Mouse (Mus musculus) neural tube, embryonic 14.5 days (tissue): ENCODE results near the gene Lrrc1. TPM values are rescaled to one million over a fixed set of nuclear protein-coding genes. Genes with fewer than 3 reads are reported as not detected.
"Not testable (repeated sequence)": the region's sequence is repeated elsewhere in the genome, so short reads cannot be mapped to it uniquely, and the experiment has no call there.

Experiments
- ATAC-seq: fragments of 200-750 bp; cut with Nextera tagmentation; 2 replicates; pipeline ENCODE4 v1.8.0; 2017; ENCODE audit warnings: low read depth, mild to moderate bottlenecking, moderate TSS enrichment, moderate library complexity
- H3K27ac ChIP-seq: fragments of 300-500 bp; sonication (generic); 2 replicates; pipeline ENCODE4 v1.5.1; 2014; ENCODE audit warnings: low read depth, mild to moderate bottlenecking, control low read depth, low read length, moderate library complexity, mixed read lengths
- H3K27me3 ChIP-seq: fragments of 300-500 bp; sonication (generic); 2 replicates; pipeline ENCODE4 v1.6.1; 2014; ENCODE audit warnings: low read length; ENCODE audit not compliant: control insufficient read depth, insufficient read depth
- H3K36me3 ChIP-seq: fragments of 300-500 bp; sonication (generic); 2 replicates; pipeline ENCODE4 v1.6.1; 2014; ENCODE audit warnings: low read length, mixed read lengths; ENCODE audit not compliant: control insufficient read depth, insufficient read depth
- H3K4me1 ChIP-seq: fragments of 300-500 bp; sonication (generic); 2 replicates; pipeline ENCODE4 v1.6.1; 2014; ENCODE audit warnings: low read length; ENCODE audit not compliant: control insufficient read depth, insufficient read depth
- H3K4me2 ChIP-seq: fragments of 300-500 bp; sonication (generic); 2 replicates; pipeline ENCODE4 v1.6.1; 2014; ENCODE audit warnings: mild to moderate bottlenecking, low read depth, low read length, control low read depth
- H3K4me3 ChIP-seq: fragments of 300-500 bp; sonication (generic); 2 replicates; pipeline ENCODE4 v1.5.1; 2014; ENCODE audit warnings: low read depth, low read length, control low read depth, mixed read lengths
- H3K9ac ChIP-seq: fragments of 300-500 bp; sonication (generic); replicated peaks from 2 replicates; pipeline ENCODE4 v1.6.1; 2014; ENCODE audit warnings: low read depth, mild to moderate bottlenecking, control low read depth, low read length, mixed read lengths
- H3K9me3 ChIP-seq: fragments of 300-500 bp; sonication (generic); 2 replicates; pipeline ENCODE4 v1.6.1; 2016; ENCODE audit warnings: low read length; ENCODE audit not compliant: control insufficient read depth
- WGBS: fragments of 180-500 bp; shearing (Covaris S2); extraction: QIAGEN DNeasy Blood & Tissue Kit; methylation state at CpG from one replicate; pipeline ENCODE4 v1.1.7; 2014; 5-methylcytosine and 5-hydroxymethylcytosine counted together
- polyA plus RNA-seq: library from polyadenylated mRNA; unstranded; fragments of >200 nt; fragmentation: Nextera tagmentation; extraction: Ambion mirVana; gene quantifications from 2 replicates; pipeline ENCODE4 v1.2.1, GENCODE M21; 2014

Gene Lrrc1
- polyA plus RNA-seq, 1 experiment from 2014 or later = 7.9 TPM

DNA sequence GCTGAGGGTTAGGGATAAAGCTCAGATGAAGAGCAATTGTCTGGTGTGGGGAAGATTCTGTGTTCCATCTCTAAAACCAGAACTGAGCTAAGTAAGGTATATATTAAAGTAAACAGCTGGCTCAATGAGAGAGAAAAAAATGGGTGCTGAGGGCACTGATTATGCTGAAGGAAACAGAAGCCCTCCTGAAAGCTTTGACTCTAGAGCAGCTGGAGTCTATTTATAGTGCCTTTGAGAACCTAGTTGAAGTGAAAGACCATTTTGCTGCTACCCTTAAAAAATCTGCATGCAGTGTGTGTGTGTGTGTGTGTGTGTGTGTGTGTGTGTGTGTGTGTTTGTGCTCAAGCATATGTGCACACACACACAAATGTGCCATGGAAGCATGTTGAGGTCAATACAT lies 32.7 kb upstream of the Lrrc1 start:
- Histone ChIP-seq H3K9me3 (no peaks in the 10 kb centered on the region), H3K36me3 (no peaks in the 10 kb centered on the region), H3K4me2 (no peak overlapping the region), H3K27me3 (no peaks in the 10 kb centered on the region), H3K9ac (no peak overlapping the region), H3K4me3 (no peak overlapping the region), H3K27ac (no peak overlapping the region), H3K4me1 (no peaks in the 10 kb centered on the region)
- no peak for ATAC-seq

DNA sequence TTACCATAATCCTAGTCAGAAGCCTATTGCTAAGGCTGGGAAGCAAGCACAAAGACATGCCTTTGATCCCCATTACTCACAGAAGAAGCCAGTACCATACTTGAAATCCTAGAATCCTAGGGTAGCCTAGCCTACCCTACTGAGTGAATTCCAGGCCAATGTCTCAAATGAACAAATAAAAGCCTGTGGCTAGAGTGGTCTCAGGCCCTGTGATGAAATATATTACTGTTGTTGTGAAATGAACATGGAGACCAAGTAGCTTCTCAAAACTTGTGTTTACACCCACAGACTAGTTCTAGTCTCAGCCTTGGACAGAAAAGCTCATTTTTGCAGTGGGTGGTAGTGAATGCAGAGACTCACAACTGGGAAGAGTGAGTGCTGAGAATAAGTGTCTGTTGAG lies 31.6 kb upstream of the Lrrc1 start:
- no peak for ATAC-seq
- no peak overlapping the region for H3K4me3 ChIP-seq
- H3K27ac ChIP-seq = no peak overlapping the region
- H3K4me1 ChIP-seq = no peaks in the 10 kb centered on the region
- no peaks in the 10 kb centered on the region for H3K27me3 ChIP-seq
- H3K9me3 ChIP-seq = no peaks in the 10 kb centered on the region
- H3K36me3 ChIP-seq = no peaks in the 10 kb centered on the region
- no peak overlapping the region for H3K9ac ChIP-seq
- H3K4me2 ChIP-seq = no peak overlapping the region

DNA sequence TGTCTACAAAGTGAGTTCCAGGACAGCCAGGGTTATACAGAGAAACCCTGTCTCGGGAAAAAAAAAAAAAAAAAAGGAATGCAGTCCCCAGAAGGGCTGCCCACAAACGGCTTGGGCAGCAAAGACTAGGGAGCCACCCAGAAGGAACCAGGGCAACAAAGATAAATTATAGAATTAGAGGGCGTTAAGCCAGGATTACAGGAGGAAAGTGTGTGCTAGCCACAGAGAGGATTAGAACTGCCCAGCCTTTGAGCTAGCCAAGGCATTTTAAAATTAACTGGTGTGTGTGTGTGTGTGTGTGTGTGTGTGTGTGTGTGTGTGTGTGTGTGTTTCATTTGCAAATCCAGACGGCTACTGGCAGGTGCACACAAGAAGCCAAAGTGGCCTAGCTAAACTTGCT lies 30.3 kb upstream of the Lrrc1 start:
- not testable (repeated sequence) for ATAC-seq
- WGBS = 58% methylated on average over 4 of the region's 4 CpGs

DNA sequence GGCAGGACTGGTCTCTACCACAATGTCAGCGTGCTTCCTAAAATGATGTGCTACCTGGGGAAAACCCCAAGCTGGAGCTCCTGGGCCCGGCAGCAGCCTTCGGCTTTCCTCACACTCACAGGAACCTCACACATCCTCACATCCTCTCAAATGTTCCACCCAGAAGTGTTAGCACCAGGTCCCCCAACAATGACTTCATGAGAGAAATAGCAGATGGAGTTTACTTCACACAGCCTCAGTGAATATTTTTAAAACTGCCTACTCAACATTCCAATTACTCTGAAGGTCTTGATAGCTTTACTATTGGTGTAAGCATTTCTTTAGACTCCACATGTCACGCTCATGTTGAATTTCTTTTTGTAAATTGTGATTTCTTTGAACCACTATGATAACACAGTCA lies 27.2 kb upstream of the Lrrc1 start:
- Histone ChIP-seq H3K36me3 (no peaks in the 10 kb centered on the region), H3K9ac (no peak overlapping the region), H3K4me3 (no peak overlapping the region), H3K4me1 (no peaks in the 10 kb centered on the region), H3K27ac (no peak overlapping the region), H3K9me3 (no peaks in the 10 kb centered on the region), H3K4me2 (no peak overlapping the region), H3K27me3 (no peaks in the 10 kb centered on the region)
- 88% methylated on average over 4 of the region's 4 CpGs for WGBS
- no peak for ATAC-seq

More for the DNA sequence above, 30.3 kb upstream of the Lrrc1 start:
- not testable (repeated sequence) for H3K4me3 ChIP-seq, H3K36me3 ChIP-seq, H3K4me1 ChIP-seq, H3K27ac ChIP-seq, H3K4me2 ChIP-seq, H3K27me3 ChIP-seq, H3K9ac ChIP-seq, H3K9me3 ChIP-seq

- H3K4me2 ChIP-seq = no peak overlapping the region
- H3K4me3 ChIP-seq = no peak overlapping the region
- H3K4me1 ChIP-seq = no peaks in the 10 kb centered on the region
- no peaks in the 10 kb centered on the region for H3K27me3 ChIP-seq
- no peak overlapping the region for H3K27ac ChIP-seq
- H3K9me3 ChIP-seq = no peaks in the 10 kb centered on the region
- no peak overlapping the region for H3K9ac ChIP-seq
- WGBS = 50% methylated on average over 13 of the region's 13 CpGs
- ATAC-seq = no peak
- H3K36me3 ChIP-seq = no peaks in the 10 kb centered on the region
These were observed 24.3 kb upstream of the Lrrc1 start for GRCm38 (mm10) chr9:77568789-77569506.

DNA sequence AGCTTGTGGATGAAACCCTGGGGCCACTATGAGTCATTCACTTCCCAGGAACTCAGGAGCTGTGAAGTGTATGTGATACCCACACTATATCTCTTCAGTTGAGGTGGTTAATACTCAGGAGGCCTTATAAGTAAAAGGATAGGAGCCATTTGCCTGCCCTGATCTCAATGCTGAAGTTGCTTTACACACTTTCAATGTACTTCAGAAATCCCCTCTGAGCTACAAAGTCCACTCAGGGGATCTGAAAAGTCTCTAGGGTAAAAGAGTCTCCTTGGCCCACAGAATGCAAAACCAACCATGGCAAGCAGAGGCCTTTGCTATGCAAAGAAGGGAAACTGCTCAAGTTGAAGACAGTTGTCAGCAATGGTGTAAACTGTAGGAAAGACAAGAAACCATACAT lies 17.2 kb upstream of the Lrrc1 start:
- H3K9ac ChIP-seq = no peak overlapping the region
- H3K4me3 ChIP-seq = no peak overlapping the region
- H3K36me3 ChIP-seq = no peaks in the 10 kb centered on the region
- no peak for ATAC-seq
- no peak overlapping the region for H3K4me2 ChIP-seq
- H3K9me3 ChIP-seq = no peaks in the 10 kb centered on the region
- no peaks in the 10 kb centered on the region for H3K4me1 ChIP-seq
- no peak overlapping the region for H3K27ac ChIP-seq
- H3K27me3 ChIP-seq = no peaks in the 10 kb centered on the region

GRCm38 (mm10) chr9:77557963-77558362 lies 13.3 kb upstream of the Lrrc1 start:
- 0 out of 2 replicates have a peak, but pooled peaks have one; percentile 31 for ATAC-seq
- 68% methylated on average over 3 of the region's 3 CpGs for WGBS

DNA sequence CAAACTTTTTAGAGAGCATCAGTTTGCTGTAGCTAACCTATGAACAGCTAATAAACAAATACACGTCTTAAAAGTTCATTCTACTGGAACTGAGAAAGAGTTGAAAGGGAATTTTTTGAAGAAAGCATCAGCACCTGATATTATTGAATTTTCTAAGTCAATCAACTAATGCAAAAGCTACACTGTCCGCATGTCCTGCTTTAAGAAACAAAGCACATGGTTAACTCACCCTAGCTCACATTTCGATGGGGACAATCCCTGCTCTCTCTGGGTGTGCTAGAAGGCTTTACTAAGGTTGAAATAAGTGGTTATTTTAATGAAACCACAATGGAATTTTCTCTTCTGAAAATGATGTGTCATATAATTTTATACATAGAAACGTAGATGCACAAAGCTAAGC lies 12.5 kb upstream of the Lrrc1 start:
- no peaks in the 10 kb centered on the region for H3K9me3 ChIP-seq
- no peak overlapping the region for H3K27ac ChIP-seq
- no peak overlapping the region for H3K4me3 ChIP-seq
- no peaks in the 10 kb centered on the region for H3K36me3 ChIP-seq
- H3K27me3 ChIP-seq = no peaks in the 10 kb centered on the region
- H3K9ac ChIP-seq = no peak overlapping the region
- no peaks in the 10 kb centered on the region for H3K4me1 ChIP-seq
- ATAC-seq = no peak
- H3K4me2 ChIP-seq = no peak overlapping the region
- 83% methylated on average over 4 of the region's 4 CpGs for WGBS

More at GRCm38 (mm10) chr9:77557963-77558362, 13.3 kb upstream of the Lrrc1 start:
- H3K9ac ChIP-seq = no peak overlapping the region
- no peaks in the 10 kb centered on the region for H3K36me3 ChIP-seq
- H3K27me3 ChIP-seq = no peaks in the 10 kb centered on the region
- no peaks in the 10 kb centered on the region for H3K9me3 ChIP-seq
- H3K27ac ChIP-seq = no peak overlapping the region
- no peaks in the 10 kb centered on the region for H3K4me1 ChIP-seq
- no peak overlapping the region for H3K4me3 ChIP-seq
- no peak overlapping the region for H3K4me2 ChIP-seq

- Histone ChIP-seq H3K36me3 (no peaks in the 10 kb centered on the region), H3K9ac (no peak overlapping the region)
These were observed 11.8 kb upstream of the Lrrc1 start for GRCm38 (mm10) chr9:77556435-77556834.

More at GRCm38 (mm10) chr9:77556435-77556834, 11.8 kb upstream of the Lrrc1 start:
- H3K4me1 ChIP-seq = no peaks in the 10 kb centered on the region
- WGBS = 87% methylated on average over 9 of the region's 9 CpGs
- ATAC-seq = no peak
- no peak overlapping the region for H3K4me3 ChIP-seq
- H3K9me3 ChIP-seq = no peaks in the 10 kb centered on the region
- H3K27ac ChIP-seq = no peak overlapping the region
- H3K4me2 ChIP-seq = no peak overlapping the region
- no peaks in the 10 kb centered on the region for H3K27me3 ChIP-seq
